Mouse (Mus musculus) kidney, postnatal 14 days (tissue): ENCODE measurements around the gene Selenos.

Experiments
- DNase-seq: peaks from one replicate; pipeline ENCODE4 v3.0.0; 2022; ENCODE audit warnings: mixed read lengths

The Selenos gene

GRCm38 (mm10) chr7:66079364-66080230 lies at the start of gene Selenos:
TSS of gene Selenos (plus strand) at chr7:66079649.
- peak; percentile 97 for DNase-seq

DNA sequence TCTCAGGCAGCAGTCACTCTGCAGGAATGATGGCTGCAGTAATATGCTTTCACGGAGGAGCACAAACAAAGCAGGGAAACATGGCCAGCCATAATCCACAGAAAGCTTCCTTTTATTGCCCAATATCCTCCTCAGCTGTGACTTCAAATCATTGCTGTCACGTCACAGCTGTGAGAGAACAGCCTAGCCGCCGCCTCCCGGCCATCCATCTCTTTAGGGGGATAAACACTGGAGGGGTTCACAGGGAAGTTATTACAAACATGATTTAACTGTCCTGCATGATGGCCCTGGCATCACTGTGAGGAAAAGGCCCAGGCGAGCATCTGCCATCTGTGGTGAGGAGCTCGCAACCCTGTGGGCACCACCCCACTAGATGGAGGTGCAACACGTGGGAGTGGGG lies 42.6 kb upstream of the Selenos start:
- DNase-seq: no peak

- no peak for DNase-seq
These were observed 41.2 kb upstream of the Selenos start for GRCm38 (mm10) chr7:66038261-66038660.

GRCm38 (mm10) chr7:66038730-66039129 lies 40.7 kb upstream of the Selenos start:
- DNase-seq: no peak

DNA sequence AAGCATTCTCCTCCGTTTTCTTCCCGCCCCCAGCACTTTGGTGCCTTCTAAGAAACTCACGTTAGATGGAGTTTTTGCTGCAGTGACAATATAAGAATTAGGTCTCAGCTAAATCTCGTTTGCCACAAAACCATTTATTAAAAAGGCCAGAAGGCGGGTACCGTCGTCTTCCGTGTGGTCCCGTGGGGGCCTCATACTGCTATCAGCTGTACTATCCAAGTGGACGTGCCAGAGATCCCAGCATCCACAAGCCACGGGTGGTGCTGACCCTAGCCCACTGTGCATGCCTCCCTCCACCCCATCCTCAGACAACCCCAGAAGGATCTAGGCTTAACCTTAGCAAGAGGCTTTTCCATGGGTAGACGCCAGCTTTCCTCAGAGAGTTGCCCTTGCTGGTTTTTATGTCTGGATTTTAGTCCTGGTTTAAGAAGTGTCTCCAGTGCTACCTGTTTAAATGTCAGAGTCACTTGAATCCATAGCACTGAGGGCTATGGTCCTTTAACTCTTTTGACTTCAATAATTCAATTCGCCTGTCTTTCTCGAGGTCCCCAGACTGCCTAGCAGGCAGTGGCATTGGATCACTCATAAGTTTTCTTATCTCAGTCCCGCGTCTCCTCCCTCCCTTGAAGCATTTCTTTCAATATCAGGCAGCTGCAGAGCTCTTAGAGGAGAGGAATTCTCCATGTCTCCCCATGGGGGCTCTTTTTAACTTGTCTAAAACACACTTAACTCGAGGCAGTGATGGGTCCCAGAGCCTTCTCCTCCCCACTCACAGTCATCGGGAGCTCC lies 39.2 kb upstream of the Selenos start:
- DNase-seq: no peak

DNA sequence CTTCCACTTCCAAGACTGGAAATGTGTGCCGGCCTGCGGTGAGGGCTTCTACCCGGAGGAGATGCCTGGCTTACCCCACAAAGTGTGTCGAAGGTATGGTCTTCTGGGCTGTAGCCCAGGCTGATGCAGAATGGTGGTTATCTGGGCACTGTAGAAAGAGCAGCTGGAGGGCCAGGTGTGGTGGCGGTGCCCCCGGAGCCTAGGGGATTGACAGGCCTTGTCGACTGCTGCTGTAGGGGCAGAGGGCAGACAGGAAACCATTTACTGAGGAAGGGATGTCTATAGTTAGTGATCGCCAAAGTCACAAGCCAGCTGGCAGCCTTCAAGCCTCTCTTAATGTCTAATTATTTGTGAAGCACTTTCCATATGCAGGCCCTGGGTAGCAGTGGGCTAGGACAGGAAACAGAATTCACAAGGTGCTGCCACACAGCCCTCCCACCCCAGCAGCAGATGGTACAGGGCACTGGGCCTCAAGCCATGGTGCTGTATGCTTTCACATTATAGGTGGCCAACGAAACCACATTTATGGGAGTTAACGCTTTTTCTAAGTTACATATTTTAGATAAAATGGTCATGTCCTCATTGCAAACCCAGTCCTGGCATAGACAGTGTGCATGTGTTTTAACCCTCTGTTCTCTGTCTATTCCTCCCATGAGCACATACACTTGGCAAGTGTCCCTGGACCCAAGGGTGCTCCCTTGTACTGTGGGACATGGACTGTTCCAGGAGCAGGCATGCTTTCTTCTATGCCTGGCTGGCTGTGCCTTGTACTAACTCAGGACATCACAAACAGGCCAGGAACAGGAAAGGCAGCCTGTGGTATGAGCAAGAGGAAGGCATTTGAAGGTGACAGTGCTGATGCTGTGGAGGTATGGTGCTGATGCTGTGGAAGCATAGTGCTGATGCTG lies 35.6 kb upstream of the Selenos start, which contains the start of gene Gm45213:
Gm45213 (plus strand) TSS at position 51 of the 908 bp plus-strand sequence.
- DNase-seq: no peak

GRCm38 (mm10) chr7:66044617-66045016 lies 34.8 kb upstream of the Selenos start:
- DNase-seq: no peak

GRCm38 (mm10) chr7:66046921-66047918 lies 32.2 kb upstream of the Selenos start:
- no peak for DNase-seq

- DNase-seq: no peak
These were observed 31.5 kb upstream of the Selenos start for GRCm38 (mm10) chr7:66047975-66048374.

GRCm38 (mm10) chr7:66048446-66049230 lies 30.8 kb upstream of the Selenos start:
- no peak for DNase-seq

DNA sequence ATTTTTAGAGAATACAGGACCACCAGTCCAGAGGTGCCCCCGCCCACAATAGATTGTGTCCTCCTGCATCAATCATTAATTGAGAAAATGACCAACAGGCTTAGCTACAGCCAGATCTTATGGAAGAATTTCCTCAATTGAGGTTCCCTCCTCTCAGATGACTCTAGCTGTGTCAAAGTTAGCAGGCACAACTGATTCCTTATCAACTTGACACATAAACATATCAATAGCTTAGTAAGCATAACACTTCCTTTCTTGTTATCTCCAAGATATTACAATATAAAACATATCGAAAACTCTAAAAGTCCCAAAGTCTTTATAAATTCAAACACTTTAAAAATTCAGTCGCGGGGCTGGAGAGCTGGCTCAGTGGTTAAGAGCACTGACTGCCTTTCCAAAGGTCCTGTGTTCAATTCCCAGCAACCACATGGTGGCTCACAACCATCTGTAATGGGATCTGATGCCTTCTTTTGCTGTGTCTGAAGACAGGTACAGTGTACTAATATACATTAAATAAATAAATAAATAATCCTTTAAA lies 25.4 kb upstream of the Selenos start:
- DNase-seq: no peak

DNA sequence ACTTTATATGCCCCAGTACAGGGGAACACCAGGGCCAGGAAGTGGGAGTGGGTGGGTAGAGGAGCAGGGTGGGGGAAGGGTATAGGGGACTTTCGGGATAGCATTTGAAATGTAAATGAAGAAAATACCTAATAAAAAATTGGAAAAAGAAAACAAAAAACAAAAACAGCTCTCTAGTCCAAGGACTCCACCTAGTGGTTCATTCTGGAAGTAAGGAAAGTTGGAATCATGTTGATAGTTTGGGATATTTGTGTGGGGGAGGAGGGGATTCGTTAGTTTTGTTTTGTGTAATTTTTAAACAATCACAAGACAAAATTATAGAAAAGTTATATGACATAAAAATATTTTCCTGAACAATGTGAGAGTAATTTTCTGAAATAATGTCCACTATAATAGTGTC lies 24.1 kb upstream of the Selenos start:
- DNase-seq: peak; percentile 38

DNA sequence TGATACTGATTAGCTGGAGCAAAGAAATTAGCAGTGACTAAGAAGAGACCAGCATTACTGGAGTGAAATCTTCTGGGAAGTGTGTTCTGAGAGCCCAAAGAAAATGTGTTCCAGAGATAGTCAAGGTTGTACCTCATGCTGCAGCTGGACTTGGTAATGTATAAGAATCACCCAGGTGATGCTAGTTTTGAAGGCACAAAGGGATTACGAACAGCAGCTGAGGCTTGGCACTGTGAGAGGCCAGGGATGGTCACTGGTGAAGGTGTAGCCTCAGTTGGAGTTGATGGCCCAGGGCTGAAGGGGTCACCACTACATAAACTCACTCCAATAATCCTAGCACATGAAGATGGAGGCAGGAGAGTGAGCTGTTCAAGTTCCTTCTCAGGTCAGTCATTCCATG lies 20.7 kb upstream of the Selenos start, which contains the start of gene Snrpa1:
Snrpa1 (plus strand) TSS at position 301 of the 400 bp plus-strand sequence.
- DNase-seq: no peak

GRCm38 (mm10) chr7:66060066-66060956 lies 19.1 kb upstream of the Selenos start:
- peak; percentile 93 for DNase-seq

DNA sequence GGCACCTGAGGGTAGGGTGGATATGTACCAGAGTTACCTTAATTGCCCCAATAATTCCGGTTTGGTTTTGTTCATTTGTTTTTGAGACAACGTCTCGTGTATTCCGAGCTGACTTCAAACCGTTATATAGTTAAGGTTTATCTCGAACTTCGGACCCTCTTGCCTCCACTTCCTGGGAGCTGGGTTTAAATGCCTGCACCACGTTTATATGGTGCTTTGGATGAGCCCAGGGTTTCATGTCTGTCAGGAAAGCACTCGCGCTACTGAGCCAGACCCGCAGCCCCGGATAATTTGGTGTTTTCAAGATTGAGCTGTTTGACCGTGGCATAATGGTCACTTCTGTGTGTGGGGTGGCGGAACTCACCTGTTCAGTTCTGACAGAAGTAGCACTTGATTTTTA lies 18.4 kb upstream of the Selenos start:
- no peak for DNase-seq

DNA sequence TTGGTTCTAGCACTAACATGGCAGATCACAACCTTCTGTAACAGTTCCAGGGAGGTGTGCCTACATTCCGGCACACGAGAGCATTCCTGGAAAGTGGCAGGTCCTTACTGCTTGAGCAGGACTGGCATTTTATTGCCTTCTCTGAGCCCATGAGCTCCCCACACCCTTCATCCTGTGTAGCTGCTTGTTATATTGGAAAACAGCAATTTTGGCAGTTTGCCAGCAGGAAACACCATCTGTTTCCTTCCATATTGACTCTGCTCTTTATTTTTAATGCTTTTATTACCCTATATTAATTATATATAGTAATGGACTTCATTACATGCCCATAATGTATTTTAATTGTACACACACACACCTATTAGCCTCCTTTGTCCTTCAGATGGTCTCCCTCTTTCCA lies 3.0 kb upstream of the Selenos start:
- DNase-seq: no peak

DNA sequence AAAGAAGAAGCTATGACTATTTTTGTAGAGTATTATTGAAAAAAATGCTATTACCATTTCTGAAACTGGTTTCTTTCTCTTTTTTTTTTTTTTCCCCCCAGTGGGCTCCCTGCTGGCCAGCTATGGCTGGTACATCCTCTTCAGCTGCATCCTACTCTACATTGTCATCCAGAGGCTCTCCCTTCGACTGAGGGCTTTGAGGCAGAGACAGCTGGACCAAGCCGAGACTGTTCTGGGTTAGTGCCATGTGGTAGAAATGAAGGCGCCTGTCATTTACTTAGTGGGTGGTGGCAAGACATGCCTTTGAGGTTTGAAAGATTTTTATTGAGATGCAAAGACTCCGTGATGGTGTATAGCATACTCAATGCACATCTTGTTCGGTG lies 773 bp downstream of the Selenos start:
- no peak for DNase-seq

DNA sequence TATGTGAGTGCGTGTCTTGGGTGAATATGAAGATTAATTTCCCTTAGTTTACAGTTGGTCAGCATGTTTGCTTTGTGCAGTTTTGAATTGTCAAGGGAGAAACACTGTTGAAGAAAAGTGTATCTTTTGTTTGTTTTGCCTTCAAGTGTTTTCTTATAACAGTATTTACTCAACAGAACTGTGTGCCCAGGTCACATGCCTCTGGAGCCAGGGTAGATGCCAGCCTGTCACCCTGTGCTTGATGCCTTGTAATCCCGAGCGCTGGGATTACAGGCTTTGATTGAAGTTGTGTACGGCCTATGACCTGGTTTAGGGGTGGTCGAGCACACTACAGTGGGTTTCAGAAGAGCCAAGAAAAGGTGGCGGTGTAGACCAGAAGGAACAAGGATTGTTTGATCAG lies 4.3 kb downstream of the Selenos start:
- DNase-seq: no peak

DNA sequence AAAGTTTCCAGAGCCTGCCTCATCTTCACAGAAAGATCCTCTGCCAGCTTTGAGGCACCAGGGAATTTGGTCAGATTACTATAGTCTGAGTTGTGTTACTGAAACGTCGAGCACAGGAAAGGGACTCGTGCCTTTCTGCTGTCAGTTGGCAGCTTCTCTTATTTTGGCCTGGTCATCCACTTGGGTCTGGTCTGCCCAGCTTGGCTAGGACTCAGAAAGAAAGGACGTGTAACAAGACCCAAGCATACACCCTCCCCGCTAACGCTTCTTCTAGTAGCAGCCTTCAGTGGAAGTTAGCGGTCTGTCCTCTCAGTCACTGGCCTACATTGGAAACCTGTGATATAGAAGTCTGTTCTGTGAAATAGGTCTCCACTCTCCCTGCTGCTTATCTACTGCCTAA lies 5.1 kb downstream of the Selenos start:
- DNase-seq: no peak
